Mouse (Mus musculus): ENCODE data around the gene Eif1ax.
A peak's percentile ranks its signal among the peaks of the same experiment; 100 is the strongest.
"Not testable (repeated sequence)": the region's sequence is repeated elsewhere in the genome, so short reads cannot be mapped to it uniquely, and the experiment has no call there.

Gene Eif1ax

GRCm38 (mm10) chrX:159371831-159372752 is at the start of gene Eif1ax:
TSS of gene Eif1ax (plus strand) at chrX:159372178.
- DNase-seq (ENCODE audit: extremely low read depth, low read depth, low spot score): no peak

- no peak for DNase-seq (ENCODE audit: extremely low read depth, low read depth, low spot score)
Measured at GRCm38 (mm10) chrX:159364506-159364905, 7.5 kb upstream of the Eif1ax start.

GRCm38 (mm10) chrX:159372753-159373144 is 771 bp downstream of the Eif1ax start:
- no peak for DNase-seq (ENCODE audit: extremely low read depth, low read depth, low spot score)

DNA sequence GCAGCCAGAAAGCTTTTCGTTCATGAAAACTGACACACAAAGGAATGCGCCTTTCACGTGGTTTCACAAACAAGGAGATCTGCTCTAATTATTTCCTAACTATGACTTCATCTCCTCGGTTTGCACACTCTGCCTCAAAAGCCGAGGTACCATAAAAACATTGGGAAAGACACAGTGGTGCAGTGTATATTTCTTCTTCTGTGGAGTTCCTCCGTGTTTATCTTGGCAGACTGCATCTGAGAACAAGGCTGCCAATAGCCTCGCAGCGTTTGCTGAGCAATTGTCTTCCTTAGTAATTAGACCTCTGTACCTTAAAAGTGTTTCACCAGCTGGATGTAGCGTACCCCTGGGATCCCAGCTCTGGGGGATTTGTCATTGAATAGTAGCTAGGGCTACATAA is 15.1 kb downstream of the Eif1ax start:
- peak; percentile 64 for DNase-seq (ENCODE audit: extremely low read depth, low read depth, low spot score)

DNA sequence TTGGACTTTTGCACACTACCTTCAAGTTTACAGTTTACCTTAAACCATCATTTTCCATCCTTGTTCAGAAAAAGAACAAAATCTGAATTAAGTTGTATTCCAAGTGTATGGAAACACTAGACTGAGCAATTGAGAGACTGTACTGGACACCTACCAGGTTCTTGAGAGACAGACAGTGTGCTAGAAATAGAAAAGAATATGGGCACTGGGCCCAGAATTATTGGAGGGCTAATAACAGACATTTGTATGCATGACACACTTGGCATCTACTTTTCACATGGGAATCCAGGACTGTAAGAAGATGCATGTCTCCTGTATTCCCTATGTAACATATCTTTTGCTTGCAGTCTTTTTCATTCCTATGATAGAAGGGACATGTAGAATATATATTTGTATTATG is 17.0 kb downstream of the Eif1ax start:
- no peak for DNase-seq (ENCODE audit: extremely low read depth, low read depth, low spot score)

DNA sequence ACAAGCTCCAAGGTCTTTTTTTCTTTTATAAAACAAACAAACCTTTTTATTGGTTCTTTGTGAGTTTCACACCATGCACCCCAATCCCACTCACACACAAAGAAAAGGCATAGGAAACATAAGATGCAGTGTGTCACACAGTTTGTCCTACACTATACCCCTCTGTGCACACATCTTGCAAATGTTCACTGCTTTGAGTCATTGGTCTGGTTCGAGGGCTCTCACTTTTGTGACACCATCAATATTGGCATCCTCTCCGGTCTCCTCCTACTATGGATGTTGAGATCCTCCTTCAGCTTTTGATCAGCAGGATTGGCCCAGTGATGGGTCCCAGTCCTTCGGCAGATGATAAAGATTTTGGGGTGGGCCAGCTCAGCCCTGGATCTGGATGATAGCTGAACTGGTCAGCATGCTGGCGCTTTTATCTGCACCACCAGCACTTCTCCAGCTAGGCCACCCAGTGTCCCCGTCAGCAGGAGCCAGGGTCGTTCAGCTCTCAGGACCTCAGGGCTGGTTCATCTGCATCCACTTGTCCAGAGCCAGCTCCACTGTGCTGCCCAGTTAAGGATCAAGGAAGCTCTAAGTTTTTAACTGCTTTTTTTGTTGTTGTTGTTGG is 18.5 kb downstream of the Eif1ax start:
- DNase-seq (ENCODE audit: extremely low read depth, low read depth, low spot score): no peak

GRCm38 (mm10) chrX:159391239-159391638 is 19.3 kb downstream of the Eif1ax start:
- DNase-seq (ENCODE audit: extremely low read depth, low read depth, low spot score): no peak

- no peak for DNase-seq (ENCODE audit: extremely low read depth, low read depth, low spot score)
Measured at GRCm38 (mm10) chrX:159409253-159409652, 37.3 kb downstream of the Eif1ax start.

GRCm38 (mm10) chrX:159414130-159414828 is 42.3 kb downstream of the Eif1ax start, which contains the start of gene Map7d2:
TSS of gene Map7d2 (plus strand) at chrX:159414572.
- DNase-seq (ENCODE audit: extremely low read depth, low read depth, low spot score): no peak

- no peak for DNase-seq (ENCODE audit: extremely low read depth, low read depth, low spot score)
Measured at GRCm38 (mm10) chrX:159414829-159415673, 43.1 kb downstream of the Eif1ax start.

- not testable (repeated sequence) for DNase-seq (ENCODE audit: extremely low read depth, low read depth, low spot score)
Measured at GRCm38 (mm10) chrX:159430507-159430906, 58.5 kb downstream of the Eif1ax start.

All from fat pad, adult 2 months (tissue).